Mouse (Mus musculus) embryonic facial prominence, embryonic 11.5 days (tissue): ENCODE results near the gene Gramd1c. TPM values are rescaled to one million over a fixed set of nuclear protein-coding genes. Genes with fewer than 3 reads are reported as not detected.

Experiments used
- ATAC-seq: fragments of 200-750 bp; cut with Nextera tagmentation; replicated peaks from 2 replicates; pipeline ENCODE4 v1.8.0; 2017; ENCODE audit warnings: low read depth; ENCODE audit not compliant: insufficient number of reproducible peaks, low FRiP score, low TSS enrichment
- DNase-seq: peaks from one replicate; pipeline ENCODE4 v3.0.0-alpha.2; 2015; ENCODE audit warnings: low spot score
- H3K27ac ChIP-seq: fragments of 300-500 bp; sonication (generic); replicated peaks from 2 replicates; pipeline ENCODE4 v1.5.1; 2014; ENCODE audit warnings: mild to moderate bottlenecking, low read depth, low read length, control low read depth
- H3K27me3 ChIP-seq: fragments of 300-500 bp; sonication (generic); 2 replicates; pipeline ENCODE4 v1.6.1; 2014; ENCODE audit warnings: mild to moderate bottlenecking, low read length, moderate library complexity, mixed read lengths; ENCODE audit not compliant: control insufficient read depth, insufficient read depth
- H3K36me3 ChIP-seq: fragments of 300-500 bp; sonication (generic); replicated peaks from 2 replicates; pipeline ENCODE4 v1.6.1; 2014; ENCODE audit warnings: low read depth, mild to moderate bottlenecking, low read length, moderate library complexity, mixed read lengths; ENCODE audit not compliant: control insufficient read depth, insufficient read depth
- H3K4me1 ChIP-seq: fragments of 300-500 bp; sonication (generic); 2 replicates; pipeline ENCODE4 v1.6.1; 2014; ENCODE audit warnings: low read length, mixed read lengths; ENCODE audit not compliant: control insufficient read depth, insufficient read depth
- H3K4me2 ChIP-seq: fragments of 300-500 bp; sonication (generic); 2 replicates; pipeline ENCODE4 v1.6.1; 2014; ENCODE audit warnings: low read depth, mild to moderate bottlenecking, control low read depth, low read length, moderate library complexity
- H3K4me3 ChIP-seq: fragments of 300-500 bp; sonication (generic); 2 replicates; pipeline ENCODE4 v1.5.1; 2014; ENCODE audit warnings: low read depth, low read length, control low read depth
- H3K9ac ChIP-seq: fragments of 300-500 bp; sonication (generic); replicated peaks from 2 replicates; pipeline ENCODE4 v1.6.1; 2014; ENCODE audit warnings: mild to moderate bottlenecking, control low read depth, low read length
- H3K9me3 ChIP-seq: fragments of 300-500 bp; sonication (generic); replicated peaks from 2 replicates; pipeline ENCODE4 v1.6.1; 2016; ENCODE audit warnings: mild to moderate bottlenecking, low read length, inconsistent platforms, mixed read lengths; ENCODE audit not compliant: control insufficient read depth
- WGBS: fragments of 180-500 bp; shearing (Covaris S2); extraction: QIAGEN DNeasy Blood & Tissue Kit; methylation state at CpG from one replicate; pipeline ENCODE4 v1.1.7; 2014; 5-methylcytosine and 5-hydroxymethylcytosine counted together
- polyA plus RNA-seq: library from polyadenylated mRNA; unstranded; fragments of >200 nt; fragmentation: Nextera tagmentation; extraction: Ambion mirVana; gene quantifications from 2 replicates; pipeline ENCODE4 v1.2.1, GENCODE M21; 2014

The Gramd1c gene
- polyA plus RNA-seq, 1 experiment from 2014 or later = 4.9 TPM

DNA sequence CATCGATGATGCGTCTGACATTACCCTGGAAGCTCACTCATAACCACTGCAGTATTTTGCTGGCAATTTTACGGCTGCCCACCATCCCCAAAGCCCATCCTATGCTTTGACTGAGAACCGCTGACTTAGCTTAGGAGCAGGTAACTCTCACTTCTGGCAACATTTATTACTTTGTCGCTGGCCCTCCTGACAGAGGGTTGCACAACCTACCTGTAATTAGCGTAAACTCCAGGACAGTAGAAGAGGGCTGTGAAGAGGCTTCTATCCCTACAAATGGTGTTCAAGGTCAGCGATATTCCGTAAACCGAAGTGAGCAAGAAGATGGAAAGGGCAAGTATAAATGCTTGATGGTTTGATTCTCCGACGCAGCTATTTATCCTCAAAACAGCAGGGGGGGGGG lies 92.0 kb downstream of the Gramd1c start:
- 93% methylated on average over 11 of the region's 11 CpGs for WGBS
- ATAC-seq (no peak), DNase-seq (no peak)
- H3K4me2 ChIP-seq = no peak overlapping the region
- no peaks in the 10 kb centered on the region for H3K9me3 ChIP-seq
- H3K27me3 ChIP-seq = no peaks in the 10 kb centered on the region
- H3K27ac ChIP-seq = no peak overlapping the region
- no peak overlapping the region for H3K4me3 ChIP-seq
- no peaks in the 10 kb centered on the region for H3K4me1 ChIP-seq
- no peak overlapping the region for H3K9ac ChIP-seq
- no peaks in the 10 kb centered on the region for H3K36me3 ChIP-seq

DNA sequence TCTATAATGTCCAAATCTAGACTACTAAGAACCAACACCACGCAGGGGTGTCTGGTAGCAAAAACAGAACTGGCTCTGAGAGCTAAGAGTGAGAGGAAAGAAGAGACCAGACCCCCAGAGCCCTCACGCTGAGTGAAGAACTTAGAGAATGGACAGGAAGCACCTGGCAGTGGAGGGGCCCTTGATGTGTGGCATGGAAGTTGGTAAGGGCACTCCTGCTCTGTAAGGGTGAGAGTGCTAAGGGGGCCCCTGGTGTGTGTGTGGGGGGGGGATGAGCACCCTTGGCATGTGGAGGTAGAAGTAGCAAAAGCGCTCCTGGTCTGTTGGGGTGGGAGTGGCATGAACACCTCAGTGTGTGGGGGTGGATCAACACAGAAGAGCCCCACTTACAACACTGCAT lies 92.7 kb downstream of the Gramd1c start:
- no peak for ATAC-seq
- Histone ChIP-seq H3K27me3 (no peaks in the 10 kb centered on the region), H3K4me1 (no peaks in the 10 kb centered on the region), H3K36me3 (no peaks in the 10 kb centered on the region), H3K9ac (no peak overlapping the region), H3K9me3 (no peaks in the 10 kb centered on the region), H3K27ac (no peak overlapping the region), H3K4me2 (no peak overlapping the region), H3K4me3 (no peak overlapping the region)
- no peak for DNase-seq
- 86% methylated on average over 3 of the region's 3 CpGs for WGBS

DNA sequence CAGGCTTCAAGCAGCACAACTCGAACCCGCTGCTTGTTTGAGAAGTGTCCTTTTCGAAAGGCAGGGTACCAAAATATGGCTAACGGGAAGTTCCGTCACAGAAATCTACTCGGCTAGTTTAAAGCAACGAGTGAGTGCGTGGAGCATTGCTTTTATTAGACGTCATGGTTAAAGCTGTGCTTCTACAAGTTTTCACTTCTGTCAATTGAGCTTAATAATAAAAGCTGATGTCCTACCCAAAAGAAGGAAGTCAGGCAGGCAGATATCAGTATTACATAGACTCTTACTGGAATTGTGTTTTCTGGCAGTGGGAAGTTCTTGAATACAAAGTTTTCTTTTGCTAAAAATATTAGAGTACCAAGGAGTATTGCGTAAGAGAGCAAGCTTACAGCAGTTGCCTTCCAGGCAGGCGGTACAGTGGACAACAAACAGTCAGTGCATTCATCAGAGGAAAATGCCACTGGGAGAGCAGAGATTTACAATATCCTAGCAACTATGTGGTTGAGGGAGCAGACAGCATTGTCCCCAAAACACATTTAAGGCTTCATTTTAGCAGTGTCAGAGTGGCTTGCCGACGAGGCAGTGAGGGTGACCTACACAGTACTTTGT lies 97.3 kb downstream of the Gramd1c start:
- Histone ChIP-seq H3K36me3 (no peaks in the 10 kb centered on the region), H3K4me1 (no peaks in the 10 kb centered on the region), H3K9me3 (no peaks in the 10 kb centered on the region), H3K27ac (no peak overlapping the region), H3K27me3 (no peaks in the 10 kb centered on the region), H3K4me2 (no peak overlapping the region), H3K4me3 (no peak overlapping the region), H3K9ac (no peak overlapping the region)
- DNase-seq = no peak
- ATAC-seq = no peak
- WGBS = 86% methylated on average over 13 of the region's 13 CpGs

DNA sequence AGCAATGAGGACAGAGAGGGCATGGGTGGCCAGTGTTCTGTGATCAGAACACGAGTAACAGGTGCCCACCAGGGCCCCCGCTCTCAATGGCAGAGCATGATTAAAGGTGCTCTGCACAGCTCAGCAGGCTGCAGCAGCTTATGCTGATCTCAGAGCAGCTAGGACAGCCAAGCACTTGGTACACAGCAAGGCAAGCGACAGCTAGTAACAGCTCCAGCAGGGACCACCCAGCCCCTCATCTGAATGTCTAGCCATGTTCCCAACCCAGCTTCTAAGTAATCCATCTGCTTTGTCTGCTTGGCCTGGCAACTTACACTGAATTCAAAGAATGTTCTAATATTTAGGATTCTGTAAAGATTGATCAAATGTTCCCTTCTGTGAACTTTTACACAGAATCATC lies 99.4 kb downstream of the Gramd1c start:
- no peak for DNase-seq

DNA sequence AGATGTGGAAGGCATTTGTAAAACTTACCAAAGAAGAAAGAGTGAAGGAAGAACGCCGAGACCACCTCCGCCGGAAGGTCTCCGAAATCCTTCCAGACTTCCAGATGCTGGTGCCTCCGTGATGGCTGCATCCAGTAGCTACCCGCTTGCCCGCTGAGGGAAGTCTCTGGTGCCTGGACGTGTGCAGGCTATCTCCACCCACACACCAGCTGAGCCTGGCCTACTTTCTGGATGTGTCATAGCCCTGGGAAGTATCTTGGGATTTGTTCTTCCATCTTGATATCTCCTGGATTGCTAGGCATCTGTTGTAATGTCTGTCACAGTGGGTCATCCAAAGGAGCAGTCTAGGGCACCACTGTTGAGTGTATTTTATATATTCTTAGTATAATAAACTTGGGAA lies 99.9 kb downstream of the Gramd1c start:
- WGBS = 93% methylated on average over 9 of the region's 9 CpGs
- no peak overlapping the region for H3K4me3 ChIP-seq
- H3K9me3 ChIP-seq = no peaks in the 10 kb centered on the region
- no peaks in the 10 kb centered on the region for H3K4me1 ChIP-seq
- no peak overlapping the region for H3K27ac ChIP-seq
- H3K9ac ChIP-seq = no peak overlapping the region
- DNase-seq (no peak), ATAC-seq (no peak)
- no peaks in the 10 kb centered on the region for H3K27me3 ChIP-seq
- no peak overlapping the region for H3K4me2 ChIP-seq
- H3K36me3 ChIP-seq = no peaks in the 10 kb centered on the region

More for the DNA sequence above, 99.4 kb downstream of the Gramd1c start:
- ATAC-seq = no peak
- Histone ChIP-seq H3K27ac (no peak overlapping the region), H3K4me3 (no peak overlapping the region), H3K4me2 (no peak overlapping the region), H3K36me3 (no peaks in the 10 kb centered on the region), H3K27me3 (no peaks in the 10 kb centered on the region), H3K4me1 (no peaks in the 10 kb centered on the region), H3K9me3 (no peaks in the 10 kb centered on the region), H3K9ac (no peak overlapping the region)
- 85% methylated on average over 3 of the region's 3 CpGs for WGBS

DNA sequence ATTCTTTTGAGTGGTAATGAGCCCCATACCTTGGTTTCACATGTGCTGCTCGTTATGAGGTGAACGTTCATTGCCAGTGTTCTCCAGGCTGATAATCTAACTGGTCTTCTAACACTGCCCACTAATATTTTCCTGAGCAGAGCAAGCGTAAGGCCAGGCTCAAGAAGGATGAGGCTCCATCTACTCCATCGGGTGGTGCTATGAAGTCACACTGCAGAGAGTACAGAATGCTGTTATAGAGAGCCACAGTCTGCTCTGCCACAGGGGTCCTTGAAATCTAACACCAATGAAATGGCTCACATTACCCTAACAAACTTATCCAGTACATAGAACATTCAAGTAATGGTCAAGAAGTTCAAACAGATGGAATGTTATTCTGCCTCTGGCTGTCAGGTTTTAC lies 105.1 kb downstream of the Gramd1c start:
- H3K4me2 ChIP-seq = no peak overlapping the region
- no peak overlapping the region for H3K27ac ChIP-seq
- H3K9ac ChIP-seq = no peak overlapping the region
- ATAC-seq = peak; percentile 52; the same call in 1 of the 2 replicates
- DNase-seq = no peak
- no peaks in the 10 kb centered on the region for H3K36me3 ChIP-seq
- H3K4me1 ChIP-seq = no peaks in the 10 kb centered on the region
- H3K27me3 ChIP-seq = no peaks in the 10 kb centered on the region
- no peak overlapping the region for H3K4me3 ChIP-seq
- 72% methylated on average over 4 of the region's 4 CpGs for WGBS
- no peaks in the 10 kb centered on the region for H3K9me3 ChIP-seq

DNA sequence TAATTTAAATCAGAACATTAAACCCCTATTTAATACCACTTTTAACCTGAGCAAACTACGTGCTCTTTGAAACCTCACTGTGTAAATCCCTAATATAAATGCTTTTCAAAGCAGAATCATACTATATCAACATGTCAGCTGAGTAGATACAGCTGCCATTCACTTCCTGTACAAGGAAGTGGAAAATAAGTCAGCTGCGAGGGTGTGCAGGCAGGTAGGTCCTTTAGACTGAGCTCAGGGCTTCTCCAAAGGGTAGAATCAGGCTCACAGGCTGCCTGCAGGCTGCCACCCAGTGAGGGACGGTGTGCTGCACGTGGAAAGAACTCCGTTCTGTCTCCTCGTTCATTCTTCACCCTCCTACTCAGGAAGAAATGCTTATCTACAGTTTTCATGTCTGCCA lies 108.2 kb downstream of the Gramd1c start:
- Histone ChIP-seq H3K27ac (no peak overlapping the region), H3K4me1 (no peaks in the 10 kb centered on the region), H3K36me3 (no peaks in the 10 kb centered on the region), H3K27me3 (no peaks in the 10 kb centered on the region), H3K9ac (no peak overlapping the region), H3K4me2 (no peak overlapping the region), H3K9me3 (no peaks in the 10 kb centered on the region), H3K4me3 (no peak overlapping the region)
- DNase-seq (no peak), ATAC-seq (no peak)
- 77% methylated on average over 6 of the region's 6 CpGs for WGBS

DNA sequence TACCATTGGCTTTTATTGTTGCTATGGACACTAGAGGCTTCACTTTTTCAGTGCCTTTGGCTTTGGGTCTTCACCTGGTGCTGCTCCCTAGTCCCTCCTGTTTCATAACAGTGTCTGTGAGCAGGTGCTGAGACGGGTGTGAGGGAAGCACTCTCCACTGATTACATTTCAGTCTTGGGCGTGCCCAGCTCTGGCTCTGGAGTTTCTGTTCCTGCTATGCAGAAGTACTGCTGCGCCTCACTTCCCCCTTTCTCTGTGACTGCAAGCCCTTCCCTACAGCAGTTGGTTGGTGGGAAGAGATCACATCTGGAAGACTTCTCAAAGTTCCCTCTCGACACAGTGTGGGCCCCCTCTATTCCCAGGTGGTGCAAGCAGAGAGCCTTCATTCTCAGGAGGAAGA lies 111.6 kb downstream of the Gramd1c start:
- Histone ChIP-seq H3K27me3 (no peaks in the 10 kb centered on the region), H3K4me2 (no peak overlapping the region), H3K4me3 (no peak overlapping the region), H3K9ac (no peak overlapping the region), H3K4me1 (no peaks in the 10 kb centered on the region), H3K27ac (no peak overlapping the region), H3K9me3 (no peaks in the 10 kb centered on the region), H3K36me3 (no peaks in the 10 kb centered on the region)
- WGBS = 76% methylated on average over 4 of the region's 4 CpGs
- ATAC-seq = no peak
- no peak for DNase-seq
